Comparison of ENCODE assay signal across 12 mouse cellular contexts in the genomic region with DNA sequence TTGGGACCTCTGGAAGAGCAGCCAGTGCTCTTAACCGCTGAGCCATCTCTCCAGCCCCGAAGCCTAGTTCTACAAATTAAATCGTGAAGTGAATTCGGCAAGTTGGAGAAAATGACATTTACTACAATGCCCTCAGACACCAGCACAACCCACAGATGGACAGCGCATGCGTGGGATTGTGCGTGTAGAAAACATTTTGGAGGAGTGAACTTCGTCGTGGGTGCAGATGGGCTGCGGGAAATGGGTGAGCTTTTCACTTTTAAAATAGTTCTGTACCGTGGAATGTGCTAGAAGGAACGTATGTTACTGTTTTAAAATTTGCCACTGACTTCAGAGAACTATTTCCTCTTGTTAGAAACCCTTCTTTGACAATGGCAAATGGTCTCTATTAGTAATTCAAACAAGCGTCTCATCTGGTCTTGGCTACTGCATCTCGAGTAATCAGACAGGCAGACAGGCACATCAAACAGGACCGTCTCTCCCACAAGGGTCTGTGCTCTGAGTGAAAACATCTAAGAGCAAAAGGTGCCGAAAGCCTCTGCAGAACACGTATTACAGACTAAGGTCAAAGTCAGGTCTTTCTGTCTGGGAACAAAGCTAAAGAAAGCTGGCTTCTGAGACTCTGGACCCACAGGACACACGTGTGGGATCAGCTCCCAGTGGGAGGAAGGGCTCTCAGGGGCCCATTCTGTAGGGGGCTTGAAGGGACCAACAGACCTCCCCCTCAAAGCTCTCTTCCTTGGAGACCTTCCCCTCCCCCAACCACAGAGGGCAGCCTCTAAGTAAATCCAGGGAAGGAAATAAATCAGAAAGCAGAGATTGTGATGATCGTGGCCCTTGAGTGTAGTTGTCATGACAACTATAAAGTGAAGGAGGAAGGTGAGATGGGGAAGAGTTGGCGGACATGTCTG. TPM values are rescaled to one million over a fixed set of nuclear protein-coding genes. Genes with fewer than 3 reads are reported as not detected.
DNase-seq lines count a peak whose midpoint lies in the region; ATAC-seq and TF ChIP-seq lines count a peak whose summit lies in the region.
"Had no signal": no experiment of that assay in that cellular context is flagged by ENCODE, and none has a peak within 500 bp of the region (broad histone marks: within the 10 kb centered on the region; RNA-seq: fewer than 3 reads in every experiment).

No protein-coding gene starts in this region.

- H3K4me3 ChIP-seq in hindbrain, embryonic 10.5 days: no peak overlapping the region
- no peak overlapping the region for H3K4me3 ChIP-seq in hindbrain, embryonic 13.5 days
- no peak overlapping the region for H3K4me3 ChIP-seq in intestine, postnatal 0 days (ENCODE audit: low read depth, low read length)
- no peak overlapping the region for H3K4me3 ChIP-seq in midbrain, embryonic 16.5 days (ENCODE audit: low read depth, low read length)
- no peak overlapping the region for H3K4me3 ChIP-seq in hindbrain, postnatal 0 days (ENCODE audit: low read length)
- no peak overlapping the region for H3K4me3 ChIP-seq in forebrain, embryonic 16.5 days (replicated peaks; ENCODE audit: low read length)
- H3K4me3 ChIP-seq: embryonic facial prominence, embryonic 15.5 days; limb, embryonic 12.5 days; midbrain, embryonic 12.5 days had no signal

- no peaks in the 10 kb centered on the region for H3K27me3 ChIP-seq in hindbrain, embryonic 10.5 days (ENCODE audit: insufficient read depth, poor library complexity, severe bottlenecking)
- no peaks in the 10 kb centered on the region for H3K27me3 ChIP-seq in hindbrain, embryonic 13.5 days
- no peaks in the 10 kb centered on the region for H3K27me3 ChIP-seq in intestine, postnatal 0 days (replicated peaks; ENCODE audit: control insufficient read depth, insufficient read depth, low read length)
- no peaks in the 10 kb centered on the region for H3K27me3 ChIP-seq in midbrain, embryonic 16.5 days (ENCODE audit: control insufficient read depth, insufficient read depth, low read depth, low read length)
- H3K27me3 ChIP-seq in hindbrain, postnatal 0 days (ENCODE audit: insufficient read depth, low read length): no peaks in the 10 kb centered on the region
- no peaks in the 10 kb centered on the region for H3K27me3 ChIP-seq in forebrain, embryonic 16.5 days (replicated peaks; ENCODE audit: control insufficient read depth, insufficient read depth, low read length)
- H3K27me3 ChIP-seq: embryonic facial prominence, embryonic 15.5 days; limb, embryonic 12.5 days; midbrain, embryonic 12.5 days had no signal

- no peak for ATAC-seq in hindbrain, embryonic 13.5 days (ENCODE audit: low FRiP score)
- no peak for ATAC-seq in intestine, postnatal 0 days
- no peak for ATAC-seq in midbrain, embryonic 16.5 days
- ATAC-seq in hindbrain, postnatal 0 days: no peak
- no peak for ATAC-seq in forebrain, embryonic 16.5 days

- DNase-seq in hindbrain, embryonic 10.5 days (ENCODE audit: low spot score): no peak
- DNase-seq in embryo, embryonic 10.5 days (ENCODE audit: low spot score): peak; percentile 58
- no peak for DNase-seq in testis, postnatal 14 days (ENCODE audit: low spot score)
- DNase-seq in hindbrain, postnatal 0 days (ENCODE audit: low spot score): no peak

- peaks cover 33% of the 10 kb centered on the region for H3K4me1 ChIP-seq in hindbrain, embryonic 10.5 days (replicated peaks)
- peaks cover 4% of the 10 kb centered on the region; the same call in 1 of the 2 replicates for H3K4me1 ChIP-seq in hindbrain, embryonic 13.5 days (replicated peaks)
- H3K4me1 ChIP-seq in intestine, postnatal 0 days (replicated peaks; ENCODE audit: control insufficient read depth, insufficient read depth, low read length): no peaks in the 10 kb centered on the region
- peaks cover 3% of the 10 kb centered on the region; the same call in 1 of the 2 replicates for H3K4me1 ChIP-seq in midbrain, embryonic 16.5 days (ENCODE audit: control insufficient read depth, insufficient read depth, low read length)
- no peaks in the 10 kb centered on the region for H3K4me1 ChIP-seq in hindbrain, postnatal 0 days (ENCODE audit: insufficient read depth, low read length)
- H3K4me1 ChIP-seq in forebrain, embryonic 16.5 days (replicated peaks; ENCODE audit: control insufficient read depth, insufficient read depth, low read length): no peaks in the 10 kb centered on the region
- H3K4me1 ChIP-seq: midbrain, embryonic 12.5 days had no signal

- H3K27ac ChIP-seq in hindbrain, embryonic 10.5 days: peak overlapping the region; percentile 18; the same call in 1 of the 2 replicates
- no peak overlapping the region for H3K27ac ChIP-seq in hindbrain, embryonic 13.5 days
- H3K27ac ChIP-seq in intestine, postnatal 0 days (ENCODE audit: low read depth, low read length): no peak overlapping the region
- H3K27ac ChIP-seq in midbrain, embryonic 16.5 days (ENCODE audit: low read length): peak overlapping the region; percentile 59
- H3K27ac ChIP-seq in hindbrain, postnatal 0 days: no peak overlapping the region
- no peak overlapping the region for H3K27ac ChIP-seq in forebrain, embryonic 16.5 days (ENCODE audit: low read length)
- H3K27ac ChIP-seq: embryonic facial prominence, embryonic 15.5 days; limb, embryonic 12.5 days; midbrain, embryonic 12.5 days had no signal

- H3K4me2 ChIP-seq in hindbrain, embryonic 13.5 days: no peak overlapping the region
- no peak overlapping the region for H3K4me2 ChIP-seq in intestine, postnatal 0 days (replicated peaks; ENCODE audit: low read depth)
- no peak overlapping the region for H3K4me2 ChIP-seq in midbrain, embryonic 16.5 days (ENCODE audit: low read length)
- H3K4me2 ChIP-seq in hindbrain, postnatal 0 days (ENCODE audit: low read depth, low read length): no peak overlapping the region
- H3K4me2 ChIP-seq in forebrain, embryonic 16.5 days (ENCODE audit: low read length): no peak overlapping the region
- H3K4me2 ChIP-seq: embryonic facial prominence, embryonic 15.5 days; limb, embryonic 12.5 days; midbrain, embryonic 12.5 days had no signal

- H3K36me3 ChIP-seq in hindbrain, embryonic 10.5 days: peaks cover 62% of the 10 kb centered on the region
- H3K36me3 ChIP-seq in hindbrain, embryonic 13.5 days: peaks cover 86% of the 10 kb centered on the region
- H3K36me3 ChIP-seq in intestine, postnatal 0 days (ENCODE audit: control insufficient read depth, insufficient read depth): no peaks in the 10 kb centered on the region
- H3K36me3 ChIP-seq in midbrain, embryonic 16.5 days (ENCODE audit: control insufficient read depth, insufficient read depth, low read length): peaks cover 45% of the 10 kb centered on the region
- peaks cover 43% of the 10 kb centered on the region for H3K36me3 ChIP-seq in hindbrain, postnatal 0 days (ENCODE audit: insufficient read depth, low read length)
- H3K36me3 ChIP-seq in forebrain, embryonic 16.5 days (ENCODE audit: control insufficient read depth, insufficient read depth): peaks cover 43% of the 10 kb centered on the region
- H3K36me3 ChIP-seq: embryonic facial prominence, embryonic 15.5 days had no signal

- no peak for TF ChIP-seq CTCF in intestine, postnatal 0 days (IDR thresholded peaks at IDR 0.05; ENCODE audit: low read depth)
- no peak for TF ChIP-seq CTCF in hindbrain, postnatal 0 days (IDR thresholded peaks at IDR 0.05; ENCODE audit: low read depth)

- no peaks in the 10 kb centered on the region for H3K9me3 ChIP-seq in hindbrain, embryonic 10.5 days
- H3K9me3 ChIP-seq in hindbrain, embryonic 13.5 days: no peaks in the 10 kb centered on the region
- H3K9me3 ChIP-seq in intestine, postnatal 0 days (ENCODE audit: control insufficient read depth): no peaks in the 10 kb centered on the region
- no peaks in the 10 kb centered on the region for H3K9me3 ChIP-seq in midbrain, embryonic 16.5 days (replicated peaks; ENCODE audit: control insufficient read depth, low read length, poor library complexity, severe bottlenecking)
- no peaks in the 10 kb centered on the region for H3K9me3 ChIP-seq in hindbrain, postnatal 0 days (ENCODE audit: low read length)
- no peaks in the 10 kb centered on the region for H3K9me3 ChIP-seq in forebrain, embryonic 16.5 days (ENCODE audit: control insufficient read depth, low read length)
- H3K9me3 ChIP-seq: embryonic facial prominence, embryonic 15.5 days; limb, embryonic 12.5 days; midbrain, embryonic 12.5 days had no signal

- WGBS in hindbrain, embryonic 10.5 days: 76% methylated on average over 20 of the region's 20 CpGs
- 76% methylated on average over 20 of the region's 20 CpGs for WGBS in hindbrain, embryonic 13.5 days
- 58% methylated on average over 20 of the region's 20 CpGs for WGBS in intestine, postnatal 0 days
- WGBS in midbrain, embryonic 16.5 days: 70% methylated on average over 20 of the region's 20 CpGs
- 70% methylated on average over 20 of the region's 20 CpGs for WGBS in hindbrain, postnatal 0 days
- WGBS in forebrain, embryonic 16.5 days: 77% methylated on average over 20 of the region's 20 CpGs

- no peak overlapping the region for H3K9ac ChIP-seq in hindbrain, embryonic 13.5 days
- H3K9ac ChIP-seq in intestine, postnatal 0 days (ENCODE audit: low read depth, low read length): 0 out of 2 replicates have a peak overlapping the region, but pooled peaks have one; percentile 7
- H3K9ac ChIP-seq in midbrain, embryonic 16.5 days (ENCODE audit: low read depth, low read length): no peak overlapping the region
- H3K9ac ChIP-seq in hindbrain, postnatal 0 days (replicated peaks; ENCODE audit: low read length): no peak overlapping the region
- H3K9ac ChIP-seq in forebrain, embryonic 16.5 days (replicated peaks; ENCODE audit: low read depth, low read length): no peak overlapping the region
- H3K9ac ChIP-seq: embryonic facial prominence, embryonic 15.5 days; limb, embryonic 12.5 days; midbrain, embryonic 12.5 days had no signal

RNA-seq across cellular contexts. Expression of a gene that starts 33.4 kb away (rescaled TPM):
- polyA plus RNA-seq in hindbrain, embryonic 10.5 days (2016; fragmentation: Nextera tagmentation; extraction: Ambion mirVana): 0.40 and 0.80 TPM in 2 replicates
- polyA plus RNA-seq in hindbrain, embryonic 13.5 days (2015; fragmentation: Nextera tagmentation; extraction: Ambion mirVana): 1.7 TPM in 2 replicates
- 0.10 and 0.17 TPM in 2 replicates for polyA plus RNA-seq in intestine, postnatal 0 days (2015; fragmentation: Nextera tagmentation; extraction: Ambion mirVana)
- 9.9 and 12.5 TPM in 2 replicates for polyA plus RNA-seq in midbrain, embryonic 16.5 days (2015; fragmentation: Nextera tagmentation; extraction: Ambion mirVana)
- 1.8 and 2.2 TPM in 2 replicates for total RNA-seq in hindbrain, postnatal 0 days (2014; rRNA removed)
- 3.8 and 5.0 TPM in 2 replicates for polyA plus RNA-seq in hindbrain, postnatal 0 days (2015; fragmentation: Nextera tagmentation; extraction: Ambion mirVana)
- 3.2 and 5.3 TPM in 2 replicates for polyA plus RNA-seq in forebrain, embryonic 16.5 days (2015; fragmentation: Nextera tagmentation; extraction: Ambion mirVana)
- total RNA-seq: heart, postnatal 25 days had no signal

RNA-seq across cellular contexts. Expression of a gene that starts 35.6 kb away (rescaled TPM):
- 0.65 and 0.66 TPM in 2 replicates for polyA plus RNA-seq in hindbrain, embryonic 10.5 days (2016; fragmentation: Nextera tagmentation; extraction: Ambion mirVana)
- 0.31 and 0.62 TPM in 2 replicates for polyA plus RNA-seq in hindbrain, embryonic 13.5 days (2015; fragmentation: Nextera tagmentation; extraction: Ambion mirVana)
- 2.1 and 2.9 TPM in 2 replicates for polyA plus RNA-seq in intestine, postnatal 0 days (2015; fragmentation: Nextera tagmentation; extraction: Ambion mirVana)
- 0.15 and 0.52 TPM in 2 replicates for polyA plus RNA-seq in midbrain, embryonic 16.5 days (2015; fragmentation: Nextera tagmentation; extraction: Ambion mirVana)
- total RNA-seq in hindbrain, postnatal 0 days (2014; rRNA removed): 0.65 and 1.6 TPM in 2 replicates
- 0.38 and 0.47 TPM in 2 replicates for polyA plus RNA-seq in hindbrain, postnatal 0 days (2015; fragmentation: Nextera tagmentation; extraction: Ambion mirVana)
- 0.11 and 0.29 TPM in 2 replicates for polyA plus RNA-seq in forebrain, embryonic 16.5 days (2015; fragmentation: Nextera tagmentation; extraction: Ambion mirVana)

Comparison
In these comparisons a context has a peak if more than half of its experiments do, and no peak if none do; other contexts are left out.
1. H3K27ac ChIP-seq: peak in hindbrain, embryonic 10.5 days (single experiment) and midbrain, embryonic 16.5 days (single experiment); none in hindbrain, embryonic 13.5 days (single experiment), intestine, postnatal 0 days (single experiment), hindbrain, postnatal 0 days (single experiment) and forebrain, embryonic 16.5 days (single experiment).